Mouse (Mus musculus): ENCODE measurements around the gene Gm5901.

The Gm5901 gene

GRCm38 (mm10) chr7:105399935-105400624, 25.2 kb downstream of the Gm5901 start, which contains the start of gene Fam160a2:
Fam160a2 (minus strand) TSS chr7:105400054.
- intact Hi-C loops (cut with DNase I), result loop anchor here (10.0 kb wide), 1 partner anchor 235 kb away; the partner anchor contains the start of gene Trim3

GRCm38 (mm10) chr7:105404268-105404667, 29.4 kb downstream of the Gm5901 start, which contains the start of gene Cnga4:
Cnga4 (plus strand) TSS chr7:105404568.
- intact Hi-C loops (cut with DNase I), result loop anchor here (10.0 kb wide), 1 partner anchor 231 kb away; the partner anchor contains the start of gene Trim3

GRCm38 (mm10) chr7:105406322-105406721, 31.5 kb downstream of the Gm5901 start:
- intact Hi-C loops (cut with DNase I), result loop anchor here (5.0 to 10.0 kb wide), 2 partner anchors 121 to 228 kb away; partner anchors contain the start of gene Trim3

- intact Hi-C loops (cut with DNase I), result loop anchor here (2.0 kb wide), 2 partner anchors 63 to 103 kb away; no protein-coding TSS in a partner anchor
These were observed 37.2 kb downstream of the Gm5901 start for GRCm38 (mm10) chr7:105411874-105412632.

- intact Hi-C loops (cut with DNase I), result no loop called here
These were observed 39.5 kb downstream of the Gm5901 start for GRCm38 (mm10) chr7:105414385-105414784.

- intact Hi-C loops (cut with DNase I), result no loop called here
These were observed 41.7 kb downstream of the Gm5901 start for GRCm38 (mm10) chr7:105416529-105416928.

GRCm38 (mm10) chr7:105418106-105418505, 43.3 kb downstream of the Gm5901 start:
- intact Hi-C loops (cut with DNase I), result no loop called here

GRCm38 (mm10) chr7:105420903-105421302, 46.1 kb downstream of the Gm5901 start:
- intact Hi-C loops (cut with DNase I), result no loop called here

- intact Hi-C loops (cut with DNase I), result no loop called here
These were observed 49.5 kb downstream of the Gm5901 start for GRCm38 (mm10) chr7:105424368-105424767.

- intact Hi-C loops (cut with DNase I), result no loop called here
These were observed 50.7 kb downstream of the Gm5901 start, which contains the start of gene Cckbr for GRCm38 (mm10) chr7:105425424-105426043. Cckbr (plus strand) TSS chr7:105425731.

- intact Hi-C loops (cut with DNase I), result no loop called here
These were observed 51.2 kb downstream of the Gm5901 start for GRCm38 (mm10) chr7:105426051-105426450.

Measured in adrenal gland (tissue).